17 mouse cellular contexts compared by ENCODE assay signal in the genomic region with DNA sequence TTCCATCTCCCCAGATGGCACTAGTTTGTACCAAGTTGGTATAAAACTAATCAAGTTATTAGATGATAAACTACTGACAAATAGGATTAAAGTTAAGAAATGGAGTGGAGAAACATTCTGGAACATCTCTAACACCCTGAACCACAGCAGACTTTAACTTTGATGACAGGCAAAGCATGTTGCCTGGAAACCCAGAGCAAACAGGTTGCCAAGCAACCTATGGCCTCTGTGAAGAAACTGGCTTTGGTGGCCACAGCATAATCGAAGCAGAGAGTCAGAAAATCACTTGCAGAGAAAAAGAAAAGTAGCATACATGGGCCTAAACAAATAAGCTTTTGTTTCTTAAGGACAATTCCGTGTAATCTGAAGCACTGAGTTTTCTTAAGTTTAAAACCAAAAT. TPM values are rescaled to one million over a fixed set of nuclear protein-coding genes. Genes with fewer than 3 reads are reported as not detected.
"Had no signal": no experiment of that assay in that cellular context is flagged by ENCODE, and none has a peak within 500 bp of the region (broad histone marks: within the 10 kb centered on the region; RNA-seq: fewer than 3 reads in every experiment).

No protein-coding gene starts in this region.

- H3K27me3 ChIP-seq: limb, embryonic 12.5 days; stomach, embryonic 15.5 days had no signal

- H3K4me2 ChIP-seq: limb, embryonic 12.5 days; stomach, embryonic 15.5 days had no signal

- H3K4me3 ChIP-seq: limb, embryonic 12.5 days; stomach, embryonic 15.5 days had no signal

- H3K36me3 ChIP-seq: limb, embryonic 12.5 days; stomach, embryonic 15.5 days had no signal

- H3K9me3 ChIP-seq: limb, embryonic 12.5 days; stomach, embryonic 15.5 days had no signal

- DNase-seq: kidney, adult 8-10 months; kidney, postnatal 36 days; layer of hippocampus, adult 9-11 months; layer of hippocampus, postnatal 36 days; liver; lung, adult 2 months; lung, postnatal 36 days; right cerebral cortex, postnatal 14 days; thymus, adult 2 months; thymus, postnatal 25 days had no signal

- ATAC-seq: lung, postnatal 0 days had no signal

- H3K27ac ChIP-seq: kidney, postnatal 0 days; limb, embryonic 12.5 days; liver, embryonic 14.5 days; stomach, embryonic 15.5 days had no signal

- H3K4me1 ChIP-seq: limb, embryonic 12.5 days; stomach, embryonic 15.5 days had no signal

- H3K9ac ChIP-seq: limb, embryonic 12.5 days; liver, embryonic 14.5 days; stomach, embryonic 15.5 days had no signal

RNA-seq across cellular contexts. Expression of gene Vgll3, which starts 59.4 kb away (rescaled TPM):
- total RNA-seq: megakaryocyte progenitor cell, adult 5-6 weeks; monocyte, adult 5-6 weeks had no signal
